Mouse (Mus musculus): ENCODE measurements around the gene Batf.

DNA sequence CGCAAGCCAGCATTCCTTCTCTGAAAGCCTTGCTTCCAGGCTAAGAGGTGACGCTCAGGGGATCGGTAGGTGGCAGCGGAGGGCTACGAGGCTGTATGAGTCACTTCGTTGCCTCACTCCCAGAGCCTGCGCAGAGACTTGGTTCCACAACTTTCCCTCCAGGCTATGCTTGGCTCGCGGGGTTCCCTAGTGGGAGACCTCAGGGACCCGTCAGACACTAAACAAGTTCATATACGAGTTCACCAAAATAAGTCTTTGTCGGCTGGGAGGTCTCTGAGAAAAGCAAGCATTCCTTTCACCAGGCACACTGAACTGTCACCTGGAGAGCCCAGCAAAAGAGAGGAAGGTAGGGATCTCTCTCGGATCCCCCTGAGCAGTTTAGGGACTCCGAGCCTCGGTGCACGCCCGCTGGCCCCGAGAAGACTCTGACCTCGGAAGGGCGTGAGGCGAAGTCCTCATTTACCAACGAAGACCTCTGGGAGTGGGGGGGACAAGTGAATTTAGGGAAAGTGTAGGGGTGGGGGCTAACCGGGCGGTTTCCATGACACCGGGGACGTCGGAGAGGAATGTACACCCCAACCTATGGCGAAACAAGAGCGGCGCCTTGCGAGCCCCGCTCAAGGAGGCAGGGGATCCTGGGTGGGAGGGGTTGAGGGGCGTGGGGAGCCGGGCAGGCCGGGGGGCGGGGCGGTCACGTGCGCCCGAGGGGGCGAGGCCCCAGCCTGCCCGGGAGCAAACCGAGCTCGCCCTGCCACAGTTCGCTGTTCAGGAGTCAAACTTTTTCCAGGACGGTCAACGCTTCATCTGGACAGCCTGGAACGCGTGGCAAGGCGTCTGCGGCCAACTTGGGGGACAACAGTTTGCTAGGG lies 59.6 kb downstream of the Batf start, which contains the start of gene Flvcr2:
- TF ChIP-seq CTCF (IDR thresholded peaks at IDR 0.05; ENCODE audit: low read depth) = peak; percentile 90
- TF ChIP-seq EP300 (IDR thresholded peaks at IDR 0.05; ENCODE audit: low read depth) = no peak
